Mouse (Mus musculus): ENCODE results near the gene Arhgap21. TPM values are rescaled to one million over a fixed set of nuclear protein-coding genes. Genes with fewer than 3 reads are reported as not detected.
"Not testable (repeated sequence)": the region's sequence is repeated elsewhere in the genome, so short reads cannot be mapped to it uniquely, and the experiment has no call there.

The Arhgap21 gene
- polyA plus RNA-seq, 1 experiment from 2014 or later, result 39.9 TPM

GRCm38 (mm10) chr2:20943730-20944454 is 24.8 kb downstream of the Arhgap21 start:
- H3K27me3 ChIP-seq (ENCODE audit: insufficient read depth, poor library complexity, severe bottlenecking), result no peaks in the 10 kb centered on the region
- no peak overlapping the region for H3K4me3 ChIP-seq
- no peak for DNase-seq (ENCODE audit: low spot score)
- H3K27ac ChIP-seq, result peak overlapping the region; percentile 29; the same call in 1 of the 2 replicates
- 32% methylated on average over 7 of the region's 7 CpGs for WGBS
- no peaks in the 10 kb centered on the region for H3K9me3 ChIP-seq
- H3K4me1 ChIP-seq (replicated peaks), result peaks cover 37% of the 10 kb centered on the region
- H3K36me3 ChIP-seq, result peaks cover 10% of the 10 kb centered on the region

GRCm38 (mm10) chr2:20943222-20943621 is 25.5 kb downstream of the Arhgap21 start:
- Histone ChIP-seq H3K4me1 (replicated peaks) (peaks cover 42% of the 10 kb centered on the region), H3K27ac (peak overlapping the region; percentile 29; the same call in 1 of the 2 replicates)

DNA sequence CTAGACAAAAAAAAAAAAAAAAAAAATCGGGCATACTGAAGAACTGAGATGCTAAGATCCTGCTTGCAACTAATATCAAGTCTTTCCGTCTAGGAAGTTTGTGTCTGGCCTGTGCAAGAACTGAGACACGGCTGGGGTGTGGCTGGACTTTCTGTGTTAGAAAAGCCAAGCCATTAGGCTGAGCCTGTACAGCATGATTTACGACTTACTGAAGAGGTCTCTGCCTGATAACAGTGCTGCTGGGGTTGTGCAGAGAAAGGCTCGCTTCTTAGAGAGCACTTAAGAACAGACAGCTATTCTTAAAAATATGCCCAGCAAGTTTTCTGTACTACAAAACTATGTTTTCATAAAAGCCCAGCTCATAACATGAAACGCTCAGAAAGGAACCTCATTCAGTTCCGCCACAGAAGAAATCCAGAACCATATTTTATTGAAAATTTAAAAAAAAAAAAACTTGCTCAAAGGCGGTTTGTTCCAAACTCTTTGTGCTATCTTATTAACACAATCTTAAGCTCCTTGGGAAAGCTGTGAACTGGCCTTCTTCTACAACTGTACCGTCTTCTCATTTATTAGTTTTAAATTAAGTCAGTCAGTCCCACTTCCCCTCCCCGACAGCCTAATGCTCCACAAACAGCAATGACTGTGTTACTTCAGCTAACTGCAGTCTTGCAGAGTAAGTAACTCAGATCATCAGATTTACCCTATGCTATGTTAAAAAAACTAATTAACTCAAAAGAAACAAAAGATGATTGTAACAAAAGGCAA is 26.1 kb downstream of the Arhgap21 start:
- DNase-seq (ENCODE audit: low spot score), result no peak
- Histone ChIP-seq H3K4me1 (replicated peaks) (peaks cover 46% of the 10 kb centered on the region), H3K27me3 (ENCODE audit: insufficient read depth, poor library complexity, severe bottlenecking) (no peaks in the 10 kb centered on the region), H3K36me3 (peaks cover 10% of the 10 kb centered on the region), H3K27ac (no peak overlapping the region), H3K4me3 (no peak overlapping the region), H3K9me3 (no peaks in the 10 kb centered on the region)
- 72% methylated on average over 10 of the region's 10 CpGs for WGBS

More at GRCm38 (mm10) chr2:20943222-20943621, 25.5 kb downstream of the Arhgap21 start:
- Histone ChIP-seq H3K9me3 (no peaks in the 10 kb centered on the region), H3K27me3 (ENCODE audit: insufficient read depth, poor library complexity, severe bottlenecking) (no peaks in the 10 kb centered on the region), H3K36me3 (peaks cover 10% of the 10 kb centered on the region), H3K4me3 (no peak overlapping the region)
- peak; percentile 33 for DNase-seq (ENCODE audit: low spot score)
- WGBS, result 10% methylated on average over 5 of the region's 5 CpGs

- peaks cover 10% of the 10 kb centered on the region for H3K36me3 ChIP-seq
- H3K4me1 ChIP-seq (replicated peaks), result peaks cover 53% of the 10 kb centered on the region
These were observed 27.6 kb downstream of the Arhgap21 start for GRCm38 (mm10) chr2:20941105-20941504.

DNA sequence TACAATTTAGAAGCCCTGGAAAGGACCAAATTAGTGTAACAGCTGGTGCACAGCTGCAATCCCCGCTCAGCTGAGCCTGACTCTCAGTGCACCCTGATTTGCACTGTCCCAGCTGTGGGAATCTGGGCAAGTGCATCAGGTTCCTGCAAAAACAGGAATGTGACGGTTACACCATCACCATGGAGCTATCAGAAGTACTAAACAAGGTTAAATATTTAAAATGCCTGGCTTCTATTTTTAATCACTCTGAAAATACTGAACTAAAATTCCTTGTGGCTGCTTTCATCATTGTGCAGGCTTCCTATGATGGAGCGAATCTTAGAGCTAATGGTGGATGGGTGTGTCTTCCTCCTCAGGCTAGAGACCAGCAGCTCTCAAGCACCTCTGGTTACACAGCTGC is 29.3 kb downstream of the Arhgap21 start:
- DNase-seq (ENCODE audit: low spot score), result no peak
- WGBS, result 90% methylated on average over 3 of the region's 3 CpGs
- peaks cover 51% of the 10 kb centered on the region for H3K4me1 ChIP-seq (replicated peaks)

More at GRCm38 (mm10) chr2:20941105-20941504, 27.6 kb downstream of the Arhgap21 start:
- Histone ChIP-seq H3K9me3 (no peaks in the 10 kb centered on the region), H3K27me3 (ENCODE audit: insufficient read depth, poor library complexity, severe bottlenecking) (no peaks in the 10 kb centered on the region), H3K27ac (no peak overlapping the region), H3K4me3 (no peak overlapping the region)
- DNase-seq (ENCODE audit: low spot score), result no peak

GRCm38 (mm10) chr2:20936609-20937221 is 32.0 kb downstream of the Arhgap21 start:
- no peak for DNase-seq (ENCODE audit: low spot score)
- Histone ChIP-seq H3K27ac (no peak overlapping the region), H3K4me1 (replicated peaks) (peaks cover 32% of the 10 kb centered on the region), H3K4me3 (no peak overlapping the region), H3K36me3 (no peaks in the 10 kb centered on the region), H3K9me3 (no peaks in the 10 kb centered on the region), H3K27me3 (ENCODE audit: insufficient read depth, poor library complexity, severe bottlenecking) (no peaks in the 10 kb centered on the region)
- WGBS, result 79% methylated on average over 4 of the region's 4 CpGs

More for the DNA sequence above, 29.3 kb downstream of the Arhgap21 start:
- no peaks in the 10 kb centered on the region for H3K27me3 ChIP-seq (ENCODE audit: insufficient read depth, poor library complexity, severe bottlenecking)
- H3K9me3 ChIP-seq, result no peaks in the 10 kb centered on the region
- H3K36me3 ChIP-seq, result no peaks in the 10 kb centered on the region
- H3K27ac ChIP-seq, result no peak overlapping the region
- no peak overlapping the region for H3K4me3 ChIP-seq

DNA sequence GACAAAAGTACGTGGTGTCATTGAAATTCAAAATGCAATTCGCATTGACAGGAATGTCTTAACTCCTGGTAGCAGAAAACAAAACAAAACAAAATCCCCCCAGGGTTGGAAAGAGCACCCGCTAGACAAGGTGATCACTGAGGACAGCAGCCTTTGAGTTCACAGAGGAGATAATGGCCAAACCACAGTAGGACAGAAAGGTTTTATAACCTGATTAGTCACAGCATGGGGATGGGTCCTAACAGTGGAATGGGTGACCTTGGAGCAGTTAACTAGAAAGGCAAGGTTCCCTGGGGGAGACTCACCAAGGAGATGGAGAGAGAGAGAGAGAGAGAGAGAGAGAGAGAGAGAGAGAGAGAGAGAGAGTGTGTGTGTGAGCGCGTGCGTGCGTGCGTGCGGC is 34.3 kb downstream of the Arhgap21 start:
- Histone ChIP-seq H3K9me3 (no peaks in the 10 kb centered on the region), H3K27me3 (ENCODE audit: insufficient read depth, poor library complexity, severe bottlenecking) (no peaks in the 10 kb centered on the region), H3K36me3 (no peaks in the 10 kb centered on the region), H3K27ac (no peak overlapping the region), H3K4me1 (replicated peaks) (peaks cover 27% of the 10 kb centered on the region), H3K4me3 (no peak overlapping the region)
- 70% methylated on average over 9 of the region's 9 CpGs for WGBS
- no peak for DNase-seq (ENCODE audit: low spot score)

GRCm38 (mm10) chr2:20932748-20933313 is 35.9 kb downstream of the Arhgap21 start:
- H3K36me3 ChIP-seq, result no peaks in the 10 kb centered on the region
- 86% methylated on average over 8 of the region's 8 CpGs for WGBS
- H3K4me1 ChIP-seq (replicated peaks), result peaks cover 17% of the 10 kb centered on the region
- no peak for DNase-seq (ENCODE audit: low spot score)
- no peaks in the 10 kb centered on the region for H3K9me3 ChIP-seq
- H3K27ac ChIP-seq, result no peak overlapping the region
- no peak overlapping the region for H3K4me3 ChIP-seq
- no peaks in the 10 kb centered on the region for H3K27me3 ChIP-seq (ENCODE audit: insufficient read depth, poor library complexity, severe bottlenecking)

DNA sequence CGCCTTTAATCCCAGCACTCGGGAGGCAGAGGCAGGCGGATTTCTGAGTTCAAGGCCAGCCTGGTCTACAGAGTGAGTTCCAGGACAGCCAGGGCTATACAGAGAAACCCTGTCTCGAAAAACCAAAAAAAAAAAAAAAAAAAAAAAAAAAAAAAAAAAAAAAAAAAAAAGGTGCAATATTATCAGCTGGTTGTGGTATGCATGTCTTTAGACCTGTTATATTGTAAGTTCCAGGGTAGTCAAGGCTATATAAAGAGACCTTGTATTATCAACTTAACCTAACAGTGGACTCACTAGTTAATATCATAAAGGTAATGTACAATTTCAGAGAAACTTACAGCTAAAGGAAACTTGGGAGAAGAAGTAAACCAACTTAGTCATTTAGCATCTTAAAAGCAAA is 36.9 kb downstream of the Arhgap21 start:
- H3K9me3 ChIP-seq; DNase-seq (ENCODE audit: low spot score); H3K36me3 ChIP-seq; H3K27ac ChIP-seq; H3K27me3 ChIP-seq (ENCODE audit: insufficient read depth, poor library complexity, severe bottlenecking); H3K4me3 ChIP-seq: not testable (repeated sequence)
- WGBS, result 81% methylated on average over 4 of the region's 4 CpGs
- peaks cover 11% of the 10 kb centered on the region for H3K4me1 ChIP-seq (replicated peaks)

DNA sequence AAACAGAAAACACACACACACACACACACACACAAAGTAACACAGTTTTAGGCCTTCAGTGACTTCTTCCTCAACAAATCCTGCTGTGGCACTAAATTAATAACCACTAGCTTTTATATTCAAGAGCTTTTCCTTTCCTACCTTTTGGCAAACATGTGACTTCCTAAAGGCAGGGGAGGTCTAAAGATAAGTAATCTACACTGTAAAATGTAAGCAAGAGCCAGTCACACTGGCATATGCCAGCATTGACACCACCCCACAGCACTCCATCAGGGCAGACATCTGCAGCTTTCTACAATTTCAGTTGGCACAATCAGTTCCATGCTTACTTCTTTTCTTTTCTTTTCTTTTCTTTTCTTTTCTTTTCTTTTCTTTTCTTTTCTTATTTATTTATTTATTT is 40.2 kb downstream of the Arhgap21 start:
- no peaks in the 10 kb centered on the region for H3K9me3 ChIP-seq
- no peaks in the 10 kb centered on the region for H3K36me3 ChIP-seq
- 0 out of 2 replicates have a peak, but pooled peaks cover 4% of the 10 kb centered on the region for H3K4me1 ChIP-seq (replicated peaks)
- no peak overlapping the region for H3K4me3 ChIP-seq
- DNase-seq (ENCODE audit: low spot score), result no peak
- H3K27me3 ChIP-seq (ENCODE audit: insufficient read depth, poor library complexity, severe bottlenecking), result no peaks in the 10 kb centered on the region
- no peak overlapping the region for H3K27ac ChIP-seq

GRCm38 (mm10) chr2:20924938-20925337 is 43.7 kb downstream of the Arhgap21 start:
- 73% methylated on average over 1 of the region's 1 CpGs for WGBS
- no peaks in the 10 kb centered on the region for H3K9me3 ChIP-seq
- H3K4me3 ChIP-seq, result no peak overlapping the region
- H3K4me1 ChIP-seq (replicated peaks), result peaks cover 22% of the 10 kb centered on the region
- no peak overlapping the region for H3K27ac ChIP-seq
- H3K27me3 ChIP-seq (ENCODE audit: insufficient read depth, poor library complexity, severe bottlenecking), result no peaks in the 10 kb centered on the region
- no peak for DNase-seq (ENCODE audit: low spot score)
- no peaks in the 10 kb centered on the region for H3K36me3 ChIP-seq

GRCm38 (mm10) chr2:20922366-20922765 is 46.3 kb downstream of the Arhgap21 start:
- H3K27ac ChIP-seq, result no peak overlapping the region
- WGBS, result 8% methylated on average over 1 of the region's 1 CpGs
- no peak overlapping the region for H3K4me3 ChIP-seq
- H3K4me1 ChIP-seq (replicated peaks), result peaks cover 22% of the 10 kb centered on the region
- H3K9me3 ChIP-seq, result no peaks in the 10 kb centered on the region
- H3K36me3 ChIP-seq, result no peaks in the 10 kb centered on the region
- DNase-seq (ENCODE audit: low spot score), result no peak
- no peaks in the 10 kb centered on the region for H3K27me3 ChIP-seq (ENCODE audit: insufficient read depth, poor library complexity, severe bottlenecking)
